In genomic region chr2:33359184-33359583, GRCm38 (mm10) we compare ENCODE assay signal across 22 mouse cellular contexts. TPM values are rescaled to one million over a fixed set of nuclear protein-coding genes. Genes with fewer than 3 reads are reported as not detected.
A peak's percentile ranks its signal among the peaks of the same experiment; 100 is the strongest.
DNase-seq lines count a peak whose midpoint lies in the region; ATAC-seq and TF ChIP-seq lines count a peak whose summit lies in the region.
"Had no signal": no experiment of that assay in that cellular context is flagged by ENCODE, and none has a peak within 500 bp of the region (broad histone marks: within the 10 kb centered on the region; RNA-seq: fewer than 3 reads in every experiment).

No protein-coding gene starts in this region.

- TF ChIP-seq CTCF in C2C12 (IDR thresholded peaks at IDR 0.05; ENCODE audit: control insufficient read depth, insufficient read depth, insufficient read length): no peak

- H3K79me2 ChIP-seq in C2C12 (ENCODE audit: control insufficient read depth, insufficient read depth): no peaks in the 10 kb centered on the region
- no peaks in the 10 kb centered on the region for H3K79me2 ChIP-seq in myocyte (ENCODE audit: control insufficient read depth, insufficient read depth)

- peak; percentile 41 to 50 for DNase-seq in kidney, adult 8-10 months
- no peak for DNase-seq in kidney, postnatal 4 days
- no peak for DNase-seq in layer of hippocampus, adult 18-20 months (ENCODE audit: low spot score in 2 of 2)
- no peak for DNase-seq in retina, postnatal 1 day
- DNase-seq: cerebellum, adult 9-10 months; gastrocnemius, postnatal 25 days; kidney, postnatal 25 days; lung, adult 2 months; spleen, adult 18-20 months; thymus, postnatal 36 days had no signal

- H3K36me3 ChIP-seq in C2C12 (ENCODE audit: control insufficient read depth, insufficient read depth) (no peaks in the 10 kb centered on the region), myocyte (ENCODE audit: control insufficient read depth, insufficient read depth) (no peaks in the 10 kb centered on the region)
- H3K36me3 ChIP-seq: embryonic facial prominence, embryonic 12.5 days; hindbrain, embryonic 12.5 days had no signal

- no peak for TF ChIP-seq POLR2A in myocyte (IDR thresholded peaks at IDR 0.05; ENCODE audit: insufficient read length, low read depth)

- peak overlapping the region; percentile 3 for H3K4me2 ChIP-seq in myocyte (ENCODE audit: low read depth)
- H3K4me2 ChIP-seq: embryonic facial prominence, embryonic 12.5 days; forebrain, embryonic 15.5 days; hindbrain, embryonic 12.5 days; liver, embryonic 11.5 days; midbrain, embryonic 11.5 days; neural tube, embryonic 13.5 days had no signal

- no peaks in the 10 kb centered on the region for H3K79me3 ChIP-seq in C2C12 (ENCODE audit: low read depth)

- H3ac ChIP-seq in C2C12 (ENCODE audit: control insufficient read depth, insufficient read length, low read depth) (no peak overlapping the region), myocyte (ENCODE audit: control insufficient read depth, insufficient read length) (no peak overlapping the region)

- no peaks in the 10 kb centered on the region for H3K27me3 ChIP-seq in C2C12 (ENCODE audit: control insufficient read depth, insufficient read depth, insufficient read length)
- no peaks in the 10 kb centered on the region for H3K27me3 ChIP-seq in myocyte (ENCODE audit: control insufficient read depth, insufficient read depth, insufficient read length)
- H3K27me3 ChIP-seq: embryonic facial prominence, embryonic 12.5 days; forebrain, embryonic 15.5 days; hindbrain, embryonic 12.5 days; neural tube, embryonic 13.5 days had no signal

- ATAC-seq in hematopoietic stem cell, adult 5-6 weeks (replicated peaks in 1 of 2; ENCODE audit: insufficient read depth in 1 of 2, low FRiP score in 2 of 2, low TSS enrichment in 1 of 2, low read depth in 1 of 2, poor library complexity in 2 of 2, severe bottlenecking in 2 of 2): peak; percentile 75 to 89
- no peak for ATAC-seq in cerebellum, adult (ENCODE audit: insufficient number of reproducible peaks, low FRiP score, low TSS enrichment)
- ATAC-seq: activated CD4-positive, CD25-positive, alpha-beta regulatory T cell, adult 4 months; forebrain, embryonic 15.5 days had no signal

- H3K4me3 ChIP-seq in C2C12 (ENCODE audit: insufficient read depth, poor library complexity, severe bottlenecking) (no peak overlapping the region), myocyte (no peak overlapping the region)
- H3K4me3 ChIP-seq: embryonic facial prominence, embryonic 12.5 days; erythroblast, embryonic 14.5 days; forebrain, embryonic 15.5 days; hindbrain, embryonic 12.5 days; neural tube, embryonic 13.5 days had no signal

TF ChIP-seq in C2C12, 6 proteins besides CTCF, POLR2A, EP300 and RAD21:
- TF ChIP-seq FOSL1 (IDR thresholded peaks at IDR 0.05; ENCODE audit: insufficient read depth, low read length, poor library complexity, severe bottlenecking): no peak
- peak; percentile 32 for TF ChIP-seq MYOD1 (IDR thresholded peaks at IDR 0.05; ENCODE audit: control insufficient read depth, insufficient read length, low read depth)
- no peak for TF ChIP-seq CEBPB (IDR thresholded peaks at IDR 0.05; ENCODE audit: low read depth)
- no peak for TF ChIP-seq MYOG (IDR thresholded peaks at IDR 0.05; ENCODE audit: control insufficient read depth, extremely low read depth, insufficient read length)
- peak; percentile 30 for TF ChIP-seq MAX (IDR thresholded peaks at IDR 0.05)
- TF ChIP-seq USF1 (IDR thresholded peaks at IDR 0.05; ENCODE audit: low read depth): no peak
TF ChIP-seq in C2C12: peak in this region for 2.

TF ChIP-seq in myocyte, 11 proteins besides CTCF, POLR2A, EP300 and RAD21:
- TF ChIP-seq MAX (IDR thresholded peaks at IDR 0.05; ENCODE audit: low read depth) (no peak), CEBPB (IDR thresholded peaks at IDR 0.05; ENCODE audit: insufficient read depth, poor library complexity, severe bottlenecking) (no peak), POLR2AphosphoS2 (IDR thresholded peaks at IDR 0.05; ENCODE audit: insufficient read length, low read depth) (no peak), MYOG (IDR thresholded peaks at IDR 0.05; ENCODE audit: control insufficient read depth in 1 of 3, insufficient read depth in 1 of 3, insufficient read length in 2 of 3, low read depth in 2 of 3) (no peak), E2F4 (IDR thresholded peaks at IDR 0.05; ENCODE audit: insufficient read depth) (no peak), USF1 (IDR thresholded peaks at IDR 0.05; ENCODE audit: low read depth) (no peak), MYOD1 (IDR thresholded peaks at IDR 0.05; ENCODE audit: control insufficient read depth in 1 of 3, insufficient read length in 2 of 3, low read depth in 2 of 3) (no peak), TCF12 (IDR thresholded peaks at IDR 0.05; ENCODE audit: insufficient read depth, poor library complexity, severe bottlenecking) (no peak), REST (IDR thresholded peaks at IDR 0.05; ENCODE audit: insufficient read depth, insufficient read length) (no peak), SRF (IDR thresholded peaks at IDR 0.05; ENCODE audit: control insufficient read depth, insufficient read length, low read depth) (no peak), TCF3 (IDR thresholded peaks at IDR 0.05; ENCODE audit: insufficient read length, low read depth) (no peak)

RNA-seq across cellular contexts. Expression of gene Ralgps1, which starts 12.1 kb away (rescaled TPM):
- polyA plus RNA-seq in C2C12 (2012; fragmentation: generic; extraction: Trizol) (0.47 TPM), myocyte (2012; fragmentation: generic; extraction: Trizol) (1.3 TPM)
- total RNA-seq in hematopoietic stem cell, adult 5-6 weeks (2017): 3.8 and 6.6 TPM in 2 replicates
- total RNA-seq in layer of hippocampus, adult 18-20 months (2021): 10 to 100 TPM; 60.3 to 62.4 TPM
- polyA plus RNA-seq: erythroblast, embryonic 14.5 days had no signal

Comparison
In these comparisons a context has a peak if more than half of its experiments do, and no peak if none do; other contexts are left out.
1. DNase-seq: peak in kidney, adult 8-10 months (2 of 2); none in kidney, postnatal 4 days (0 of 2), layer of hippocampus, adult 18-20 months (0 of 2) and retina, postnatal 1 day (single experiment).